Mouse (Mus musculus) skeletal muscle tissue, adult 2 months (tissue): ENCODE data around the gene Ppia.
A peak's percentile ranks its signal among the peaks of the same experiment; 100 is the strongest.
"Not testable (repeated sequence)": the region's sequence is repeated elsewhere in the genome, so short reads cannot be mapped to it uniquely, and the experiment has no call there.

Experiments
- DNase-seq: peaks from one replicate; pipeline ENCODE4 v3.0.0-alpha.2; 2012; ENCODE audit warnings: low read depth, low spot score

The Ppia gene

DNA sequence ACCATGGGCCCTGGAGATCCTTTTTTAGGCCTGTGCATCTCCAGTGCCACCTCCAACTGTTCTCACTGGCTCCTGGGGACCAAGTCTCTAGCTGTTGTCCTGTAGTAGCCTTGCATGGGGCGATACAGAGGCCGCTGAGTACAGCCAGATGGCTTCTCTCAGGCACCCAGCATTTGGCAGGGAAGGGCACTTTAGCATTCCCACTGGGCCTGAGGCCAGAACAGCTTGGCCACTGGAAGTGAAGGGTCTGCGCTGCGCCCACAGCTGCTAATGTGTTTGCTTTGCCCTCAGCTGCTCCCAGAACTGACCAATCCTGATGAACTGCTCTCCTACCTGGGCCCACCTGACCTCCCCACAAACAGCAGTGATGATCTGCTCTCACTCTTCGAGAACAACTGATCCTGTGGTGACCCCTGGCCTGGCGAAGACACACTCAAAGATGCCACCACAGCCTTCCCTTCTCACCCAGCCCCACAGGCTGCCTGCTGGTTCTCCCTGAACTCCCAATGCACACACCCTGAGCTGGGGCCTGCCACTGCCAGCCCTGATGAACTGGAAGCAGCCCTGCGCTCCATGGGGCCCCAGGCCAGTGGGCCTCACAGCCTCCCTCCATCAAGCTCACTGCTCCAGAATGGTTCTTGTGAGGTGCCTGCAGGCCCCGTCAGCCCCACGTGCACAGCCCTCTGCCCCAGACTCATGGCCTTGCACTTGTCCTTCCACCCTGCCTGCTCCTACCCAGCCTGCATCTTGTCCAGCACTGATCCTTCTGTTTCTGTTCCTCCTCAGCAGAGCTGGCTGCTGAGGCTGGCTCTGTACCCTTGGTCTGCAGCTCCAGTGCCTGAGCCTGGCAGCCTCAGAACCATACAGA is 10.3 kb upstream of the Ppia start:
- no peak for DNase-seq

DNA sequence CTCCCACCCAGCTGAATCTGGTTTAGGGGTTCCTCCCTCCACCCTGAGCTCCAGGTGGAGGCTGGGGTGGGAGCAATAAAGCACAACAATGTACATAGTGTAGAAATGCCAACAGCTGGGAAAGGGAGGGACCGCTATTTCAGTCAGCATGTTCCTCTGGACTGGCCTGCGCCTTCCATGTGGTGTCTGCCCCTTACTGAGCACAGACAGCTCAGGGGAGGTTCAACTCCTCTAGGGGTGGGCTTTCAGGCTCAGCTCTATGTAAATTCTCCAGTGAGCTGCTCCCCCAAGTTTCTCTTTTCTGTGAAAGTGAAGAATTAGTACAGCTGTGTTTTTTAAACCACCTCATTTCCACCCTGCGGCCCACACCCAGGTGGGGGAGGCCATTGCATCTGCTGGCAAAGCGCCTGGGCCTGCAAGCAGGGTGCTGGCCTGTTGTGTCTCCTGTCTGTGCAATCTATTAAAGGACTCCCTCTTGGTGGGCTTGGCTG is 9.6 kb upstream of the Ppia start:
- DNase-seq, result no peak

DNA sequence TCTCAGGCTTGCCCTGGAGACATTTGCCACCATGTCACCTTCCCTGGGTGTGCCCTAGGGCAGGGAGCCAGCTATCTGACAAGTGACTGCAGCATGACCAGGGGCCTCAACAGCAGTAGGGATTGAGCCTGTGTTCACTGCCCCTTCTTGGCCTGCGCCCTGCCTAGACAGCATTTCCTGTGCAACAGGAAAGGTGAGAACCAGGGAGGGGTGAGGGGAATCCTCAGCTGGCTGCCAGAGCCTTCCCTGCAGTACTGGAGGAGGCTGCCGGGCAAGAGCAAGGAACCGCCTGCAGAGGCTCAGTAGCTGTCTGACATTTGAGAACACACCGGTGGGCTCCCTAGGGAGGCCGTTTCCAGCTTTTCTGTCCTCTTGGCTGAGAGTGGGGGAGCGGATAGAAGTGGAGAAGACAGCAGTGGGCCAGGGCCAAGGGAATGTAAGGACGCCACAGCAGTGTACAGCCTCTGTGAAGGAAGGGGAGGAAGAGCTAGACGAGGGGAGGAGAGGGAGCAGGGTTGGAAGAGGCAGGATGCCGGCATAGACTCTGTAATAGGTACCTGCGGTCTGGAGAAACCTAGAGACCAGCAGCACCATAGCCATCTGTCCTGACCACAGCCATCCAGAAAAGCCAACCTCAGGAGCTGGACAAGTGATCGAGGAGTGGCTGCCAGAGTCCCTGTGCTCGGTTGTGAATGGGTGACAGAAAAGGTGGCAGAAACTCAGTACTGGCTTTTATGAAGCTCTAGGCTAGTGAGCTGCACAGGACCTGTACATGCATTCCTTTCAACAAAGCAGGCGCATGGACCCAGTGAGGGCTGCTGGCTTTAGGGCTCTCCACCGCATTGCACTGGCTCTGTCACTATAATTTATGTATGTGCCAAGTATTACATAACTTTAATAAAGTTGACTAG is 8.7 kb upstream of the Ppia start:
- peak; percentile 90 for DNase-seq

DNA sequence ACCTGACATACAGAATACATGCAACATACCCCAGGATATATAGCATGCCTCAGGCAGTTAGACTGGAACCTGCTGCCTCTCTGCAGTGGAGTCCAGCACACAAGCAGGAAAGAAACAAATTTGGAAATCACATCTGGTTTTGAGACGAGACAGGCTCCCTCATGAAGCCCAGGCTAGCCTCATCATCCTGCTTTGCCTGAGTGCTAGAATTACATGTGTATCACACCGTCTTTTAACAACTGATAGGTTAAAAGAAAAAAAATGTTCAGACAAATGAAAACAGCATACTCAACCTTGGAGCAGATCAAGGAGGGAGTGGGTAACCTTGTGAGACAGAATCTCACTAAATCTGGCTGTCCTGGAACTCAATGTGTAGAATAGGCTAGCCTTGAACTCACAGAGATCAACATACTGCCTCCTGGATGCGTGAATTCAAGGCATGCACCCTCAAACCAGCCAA is 8.1 kb upstream of the Ppia start:
- no peak for DNase-seq

DNA sequence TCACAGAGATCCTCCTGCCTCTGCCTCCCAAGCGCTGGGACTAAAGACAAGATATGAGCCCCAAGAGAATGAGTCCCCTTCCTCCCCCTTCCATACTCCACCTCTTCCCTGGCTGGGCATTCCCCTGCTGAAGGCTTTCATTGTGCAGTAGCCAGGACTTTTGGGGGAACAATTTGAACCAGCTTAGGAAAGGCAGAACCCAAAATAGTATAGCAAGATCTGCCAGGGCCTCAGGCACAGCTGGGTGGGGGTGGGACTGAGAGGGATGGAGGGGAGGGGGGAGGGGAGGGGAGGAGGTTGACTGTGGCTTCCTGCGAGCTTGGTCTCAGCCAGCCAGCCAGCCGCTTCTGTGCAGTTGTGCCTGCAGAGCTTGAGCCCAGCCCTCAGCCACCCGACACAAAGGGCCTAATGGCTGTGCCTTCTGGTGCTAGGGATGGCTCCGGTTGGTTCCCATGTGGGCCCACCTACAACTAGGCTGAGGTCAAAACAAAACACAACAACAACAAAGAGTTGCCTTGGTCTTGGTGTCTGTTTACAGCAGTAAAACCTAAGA is 5.1 kb upstream of the Ppia start:
- no peak for DNase-seq

DNA sequence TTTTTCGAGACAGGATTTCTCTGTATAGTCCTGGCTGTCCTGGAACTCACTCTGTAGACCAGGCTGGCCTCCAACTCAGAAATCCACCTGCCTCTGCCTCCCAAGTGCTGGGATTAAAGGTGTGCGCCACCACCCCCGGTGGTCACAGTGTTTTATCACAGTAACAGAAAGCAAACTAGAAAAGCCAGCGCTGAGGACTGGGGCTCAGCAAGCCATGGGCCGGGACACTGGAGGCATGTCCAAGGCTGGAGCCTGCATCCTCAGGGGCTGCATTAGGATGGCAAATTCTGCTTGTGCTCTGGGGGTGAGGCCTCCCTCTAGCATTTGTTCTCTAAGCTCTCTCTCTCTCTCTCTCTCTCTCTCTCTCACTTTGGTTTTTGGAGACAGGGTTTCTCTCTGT is 4.5 kb upstream of the Ppia start:
- not testable (repeated sequence) for DNase-seq

DNA sequence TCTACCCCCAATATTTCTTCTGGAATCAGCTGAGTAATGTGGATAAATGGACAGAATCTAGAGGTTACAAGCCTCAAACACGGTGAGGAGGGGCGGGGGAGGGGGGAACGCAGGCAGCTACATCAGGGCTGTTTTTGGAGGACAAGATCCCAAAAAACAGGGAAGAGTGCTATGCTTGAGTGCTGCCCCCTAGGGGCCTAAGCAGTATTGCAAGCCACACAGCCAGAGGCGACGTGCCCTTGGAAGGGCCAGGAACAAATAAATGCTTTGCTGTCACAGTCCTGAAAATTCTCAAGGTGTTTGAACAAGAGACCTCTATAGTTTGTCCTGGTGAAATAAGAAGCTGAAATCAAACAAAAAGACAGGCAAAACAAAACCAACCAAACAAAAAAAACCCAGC is 3.6 kb upstream of the Ppia start:
- DNase-seq, result no peak

DNA sequence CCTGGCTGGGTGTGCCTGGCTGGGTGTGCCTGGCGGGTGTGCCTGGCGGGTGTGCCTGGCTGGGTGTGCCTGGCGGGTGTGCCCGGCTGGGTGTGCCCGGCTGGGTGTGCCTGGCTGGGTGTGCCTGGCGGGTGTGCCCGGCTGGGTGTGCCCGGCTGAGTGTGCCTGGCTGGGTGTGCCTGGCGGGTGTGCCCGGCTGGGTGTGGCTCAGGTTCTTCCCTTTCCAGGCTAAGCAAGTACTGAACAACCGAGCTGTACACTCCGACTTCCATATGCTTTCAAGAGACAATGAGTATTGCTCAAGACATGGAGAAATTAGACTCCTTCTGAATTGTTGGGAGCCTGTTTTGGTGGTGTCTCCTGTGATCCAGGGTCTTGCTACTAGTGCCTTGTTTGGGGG is 2.0 kb upstream of the Ppia start:
- DNase-seq, result no peak

DNA sequence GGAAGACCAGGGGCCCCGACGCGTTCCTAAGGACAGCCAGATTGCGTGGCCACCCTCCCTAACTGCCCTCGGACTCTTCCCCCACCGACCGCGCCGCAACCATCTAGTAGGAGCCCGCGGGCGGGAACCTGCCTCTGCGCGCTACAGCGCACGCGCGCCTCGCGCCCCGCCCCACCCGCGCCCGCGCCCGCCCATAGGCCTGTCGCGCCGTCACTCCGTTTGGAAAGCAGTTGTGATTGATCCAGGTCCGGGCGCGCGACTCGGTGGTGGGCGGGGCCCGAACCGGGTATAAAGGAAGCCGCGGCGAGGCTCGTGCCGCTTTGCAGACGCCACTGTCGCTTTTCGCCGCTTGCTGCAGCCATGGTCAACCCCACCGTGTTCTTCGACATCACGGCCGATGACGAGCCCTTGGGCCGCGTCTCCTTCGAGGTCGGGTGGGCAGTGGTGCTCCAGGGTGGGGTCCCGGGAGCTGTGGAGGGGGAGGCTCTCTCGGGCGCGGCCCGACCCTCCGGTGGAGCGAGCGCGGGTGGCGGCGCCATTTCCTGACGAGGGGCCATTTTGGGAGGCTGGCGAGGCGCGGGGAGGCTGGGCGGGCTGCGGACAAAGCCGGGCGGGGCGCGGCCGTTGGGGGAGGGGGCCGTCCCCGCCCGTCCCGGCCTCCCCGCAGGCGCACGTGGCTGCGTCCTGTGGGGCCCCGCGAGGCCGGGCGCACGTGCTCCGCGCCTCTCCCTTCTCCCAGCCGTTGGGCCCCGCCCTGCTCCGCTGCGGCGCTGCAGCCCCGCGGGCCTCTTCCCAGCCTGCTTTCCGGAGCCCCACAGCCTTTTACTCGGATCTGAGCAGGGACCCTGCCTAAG is 535 bp downstream of the Ppia start:
- peak; percentile 97 for DNase-seq

DNA sequence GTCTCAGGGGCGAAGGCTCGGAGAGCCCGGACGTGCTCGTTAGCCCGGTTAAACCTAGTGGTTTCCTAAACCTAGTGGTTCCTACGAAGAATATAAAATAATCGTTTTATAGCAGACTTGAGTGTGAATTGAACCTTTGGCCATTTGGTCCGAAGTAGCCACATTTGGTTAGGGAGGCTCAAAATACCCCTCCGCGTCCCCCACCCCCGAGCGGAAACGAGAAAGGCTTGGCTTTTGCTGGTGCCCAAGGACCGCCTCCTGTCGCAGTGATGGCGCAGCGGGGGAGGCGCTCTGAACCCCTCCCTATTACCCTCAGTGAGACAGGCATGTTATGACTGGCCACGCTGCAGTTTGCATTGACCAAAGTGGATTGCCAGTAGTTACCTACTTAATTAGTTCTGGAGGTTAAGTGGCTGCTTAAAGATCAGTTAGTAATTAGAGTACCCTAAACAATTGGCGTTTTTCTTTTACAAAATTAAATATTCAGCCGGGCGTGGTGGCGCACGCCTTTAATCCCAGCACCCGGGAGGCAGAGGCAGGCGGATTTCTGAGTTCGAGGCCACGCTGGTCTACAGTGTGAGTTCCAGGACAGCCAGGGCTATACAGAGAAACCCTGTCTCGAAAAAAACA is 1.3 kb downstream of the Ppia start:
- DNase-seq, result peak; percentile 72

DNA sequence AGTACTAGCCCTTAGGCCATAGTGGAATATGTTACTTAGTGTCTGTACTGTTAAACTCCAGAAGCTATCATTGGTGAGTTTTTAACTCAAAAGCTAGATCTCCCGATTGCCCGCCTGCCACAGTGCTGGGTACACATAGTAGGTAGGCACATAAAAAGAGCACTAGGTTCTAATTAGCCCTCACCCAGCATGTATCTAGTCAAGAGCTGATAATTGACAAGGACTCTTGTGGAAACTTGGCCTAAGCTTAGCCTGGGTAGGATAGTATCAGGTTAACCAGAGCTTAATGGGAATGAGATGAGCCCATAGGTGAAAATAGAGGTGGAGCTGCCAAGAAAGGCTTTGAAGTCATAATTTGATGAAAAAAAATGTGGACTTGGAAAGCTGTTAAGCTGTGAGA is 1.8 kb downstream of the Ppia start:
- no peak for DNase-seq

DNA sequence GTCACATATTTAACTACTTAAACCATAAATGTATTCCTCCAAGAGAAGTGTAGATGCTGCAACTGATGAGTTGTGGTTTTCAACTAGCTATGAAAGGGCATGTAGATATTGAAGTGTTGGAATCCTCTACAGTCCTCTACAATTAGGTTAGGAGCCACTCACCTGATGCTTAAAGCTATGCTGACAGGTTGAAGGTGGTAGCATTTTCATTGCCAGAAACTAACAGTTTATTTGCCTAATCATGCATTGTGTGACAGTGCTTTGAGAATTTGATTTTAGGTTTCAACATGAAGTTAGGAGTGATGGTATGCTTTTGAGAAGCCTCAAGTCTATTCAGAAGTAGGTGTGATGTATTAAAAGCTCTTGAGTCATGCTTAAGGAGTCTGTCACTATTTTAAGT is 2.2 kb downstream of the Ppia start:
- no peak for DNase-seq

DNA sequence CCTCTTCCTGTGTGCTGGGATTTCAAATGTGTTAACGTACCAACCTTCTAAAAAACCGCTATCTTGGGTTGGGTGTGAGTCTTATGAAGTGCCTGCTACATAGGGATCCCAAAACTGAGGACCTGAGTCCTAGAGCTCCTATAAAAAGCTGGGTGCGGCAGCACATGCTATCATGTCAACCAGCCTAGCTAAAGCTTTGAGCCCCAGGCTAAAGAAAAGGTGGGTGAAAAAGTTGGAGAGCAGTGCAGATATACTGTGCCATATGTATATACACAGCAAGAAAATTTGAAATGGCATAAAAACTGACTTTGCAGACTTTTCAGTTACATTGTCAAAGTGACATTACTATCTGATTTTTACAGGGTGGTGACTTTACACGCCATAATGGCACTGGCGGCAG is 3.5 kb downstream of the Ppia start:
- DNase-seq, result no peak

DNA sequence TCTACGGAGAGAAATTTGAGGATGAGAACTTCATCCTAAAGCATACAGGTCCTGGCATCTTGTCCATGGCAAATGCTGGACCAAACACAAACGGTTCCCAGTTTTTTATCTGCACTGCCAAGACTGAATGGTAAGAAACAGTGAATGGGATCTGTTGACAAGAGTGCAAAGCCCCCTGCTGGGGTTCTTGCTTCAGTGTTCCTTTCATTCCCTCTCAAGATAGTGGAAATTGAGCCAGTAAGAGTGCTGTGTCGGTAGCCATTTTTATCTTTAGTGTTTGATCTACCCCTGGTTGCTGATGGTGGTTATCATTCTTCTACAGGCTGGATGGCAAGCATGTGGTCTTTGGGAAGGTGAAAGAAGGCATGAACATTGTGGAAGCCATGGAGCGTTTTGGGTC is 3.9 kb downstream of the Ppia start:
- DNase-seq, result not testable (repeated sequence)

DNA sequence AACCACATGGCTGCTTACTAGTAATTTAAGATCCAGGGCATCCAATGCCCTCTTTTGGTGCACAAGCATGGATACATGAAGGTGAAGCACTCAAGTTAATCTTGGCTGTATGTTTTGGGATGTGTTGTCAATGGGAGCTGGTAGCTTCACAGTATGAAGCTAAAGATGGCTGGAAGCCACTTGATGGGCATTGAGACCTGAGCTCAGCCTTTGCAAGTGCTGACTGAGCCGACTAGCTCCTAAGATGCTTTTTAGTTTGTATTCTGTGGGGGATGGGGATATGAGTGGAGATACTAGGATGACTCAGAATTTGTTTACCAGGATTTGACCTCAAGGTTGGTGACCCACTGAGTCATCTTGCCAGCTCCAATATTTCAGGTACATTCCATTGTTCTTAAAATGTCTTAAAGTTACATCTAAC is 5.0 kb downstream of the Ppia start:
- no peak for DNase-seq

DNA sequence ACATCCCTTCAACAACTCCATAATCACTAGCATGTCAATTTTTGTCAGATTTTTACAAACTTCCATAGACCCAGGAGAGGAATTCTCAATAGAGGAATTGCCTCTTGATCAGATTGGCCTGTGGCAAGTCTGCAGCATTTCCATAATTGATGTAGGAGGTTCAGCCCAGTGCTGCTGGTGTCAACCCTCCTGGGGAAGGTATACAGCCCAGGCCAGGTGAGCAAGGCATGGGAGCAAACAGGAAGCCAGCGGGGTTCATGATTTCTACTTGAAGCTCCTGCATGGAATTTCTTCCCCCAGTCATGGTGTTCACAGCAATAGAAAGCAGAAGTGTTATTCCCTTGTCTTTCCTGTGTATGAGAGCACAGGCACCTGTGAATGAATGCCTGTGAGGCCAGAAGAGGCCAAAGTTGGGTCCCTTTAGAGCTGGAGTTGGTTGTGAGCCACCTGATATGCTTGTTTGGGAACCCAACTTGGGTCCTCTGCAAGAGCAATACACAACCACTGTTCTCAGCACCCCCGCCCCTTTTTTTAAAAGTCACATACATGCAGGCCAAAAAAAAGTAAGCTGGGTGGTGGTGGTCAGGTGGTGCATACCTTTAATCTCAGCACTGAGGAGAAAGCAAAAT is 5.6 kb downstream of the Ppia start:
- DNase-seq, result no peak

DNA sequence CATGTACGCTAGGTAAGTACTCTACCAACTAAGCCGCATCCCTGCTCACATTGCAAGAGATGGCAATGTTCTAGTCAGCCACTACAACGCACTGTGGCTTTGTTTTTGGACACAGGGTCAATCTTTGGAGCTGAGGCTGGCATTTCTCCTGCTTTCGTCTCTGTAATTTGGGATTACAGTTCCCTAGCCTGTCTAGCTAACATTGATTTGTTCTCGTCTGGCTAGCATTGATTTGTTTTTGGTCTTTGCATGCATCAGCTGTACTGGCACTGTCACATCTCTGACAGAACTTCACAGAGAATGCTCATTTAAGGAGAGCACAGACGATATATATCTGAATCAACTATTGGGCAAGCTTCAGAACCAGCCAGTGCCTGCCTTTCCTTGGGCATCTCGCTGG is 14.9 kb downstream of the Ppia start:
- no peak for DNase-seq

DNA sequence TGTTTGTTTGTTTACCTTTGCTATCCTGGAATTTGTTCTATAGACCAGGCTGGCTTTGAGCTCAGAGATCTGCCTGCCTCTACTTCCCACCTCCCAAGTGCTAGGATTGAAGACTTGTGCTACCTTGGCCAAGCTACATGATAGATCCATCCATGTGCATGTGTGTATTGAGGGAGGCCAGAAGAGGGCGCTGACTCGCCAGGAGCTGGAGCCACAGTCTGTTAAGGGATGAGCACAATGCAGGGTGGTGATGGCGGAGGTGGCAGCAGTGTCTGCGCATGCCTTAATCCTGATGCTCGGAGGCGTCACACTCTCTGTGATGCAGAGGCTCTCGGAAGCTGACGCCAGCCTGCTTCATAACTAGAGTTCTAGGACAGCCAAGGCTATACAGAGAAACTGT is 21.2 kb downstream of the Ppia start:
- DNase-seq, result no peak

DNA sequence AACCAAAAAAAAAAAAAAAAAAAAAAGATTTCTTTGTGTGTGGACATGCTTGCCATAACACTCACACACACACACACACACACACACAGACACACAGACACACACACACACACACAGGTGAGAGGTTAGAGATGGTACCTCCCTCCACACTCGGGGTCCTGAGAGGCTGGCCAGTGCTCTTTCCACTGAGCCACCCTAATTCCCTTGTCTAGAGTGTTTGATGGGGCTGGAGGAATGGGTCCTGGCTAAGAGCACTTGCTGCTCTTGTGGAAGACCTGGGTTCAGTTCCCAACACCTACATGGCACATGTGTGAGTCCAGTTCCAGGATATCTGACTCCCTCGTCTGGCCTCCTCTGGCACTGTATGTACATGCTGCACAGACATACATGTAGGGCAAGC is 22.4 kb downstream of the Ppia start:
- DNase-seq, result no peak

DNA sequence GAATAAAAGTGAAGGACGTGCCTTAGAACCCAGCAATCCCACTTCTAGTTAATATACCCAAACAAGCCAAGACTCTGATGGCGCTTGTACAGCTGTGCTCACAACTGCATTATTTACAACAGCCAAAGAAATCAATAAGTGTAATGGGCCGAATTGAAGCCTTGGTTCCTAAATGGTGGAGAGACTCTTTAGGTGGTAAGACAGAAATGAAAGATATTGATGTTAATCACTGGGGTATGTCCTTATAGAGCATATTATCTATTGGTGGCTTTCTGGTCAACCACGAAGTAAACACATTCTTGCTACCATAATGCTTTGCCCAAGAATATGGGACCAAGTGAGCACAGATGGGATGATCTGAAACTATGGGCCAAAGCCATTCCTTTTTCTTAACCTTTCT is 24.9 kb downstream of the Ppia start:
- no peak for DNase-seq
